Comparison of ENCODE assay signal across 29 mouse cellular contexts in the genomic region with DNA sequence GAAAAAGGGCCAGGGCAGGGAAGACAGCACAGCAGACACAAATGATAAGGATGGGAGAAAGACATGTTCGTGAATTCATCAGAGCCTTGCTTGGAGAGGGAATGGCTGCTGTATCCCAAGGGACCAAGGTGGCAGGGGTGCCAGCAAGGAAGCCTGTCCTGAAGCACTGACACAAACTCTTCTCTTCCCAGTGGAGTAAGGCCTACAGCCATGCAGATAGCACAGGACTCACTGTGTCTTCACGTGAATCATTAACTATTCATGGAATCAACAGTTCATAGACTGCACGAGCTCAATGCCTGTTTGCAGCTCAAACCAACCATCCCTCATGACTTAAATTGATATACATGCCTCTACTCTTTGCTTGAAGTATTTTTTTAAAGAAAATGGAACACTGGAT.
DNase-seq lines count a peak whose midpoint lies in the region; ATAC-seq and TF ChIP-seq lines count a peak whose summit lies in the region.
"Had no signal": no experiment of that assay in that cellular context is flagged by ENCODE, and none has a peak within 500 bp of the region (broad histone marks: within the 10 kb centered on the region; RNA-seq: fewer than 3 reads in every experiment).

No protein-coding gene starts in this region.

- H3K4me2 ChIP-seq in kidney, embryonic 16.5 days (replicated peaks; ENCODE audit: low read depth, low read length): no peak overlapping the region
- no peak overlapping the region for H3K4me2 ChIP-seq in liver, embryonic 16.5 days (ENCODE audit: low read depth, low read length)
- no peak overlapping the region for H3K4me2 ChIP-seq in liver, embryonic 11.5 days
- H3K4me2 ChIP-seq in forebrain, embryonic 15.5 days (replicated peaks): no peak overlapping the region
- H3K4me2 ChIP-seq: embryonic facial prominence, embryonic 13.5 days; forebrain, embryonic 12.5 days; heart, embryonic 12.5 days; heart, embryonic 15.5 days; hindbrain, embryonic 14.5 days had no signal

- H3K27me3 ChIP-seq in heart, embryonic 10.5 days (ENCODE audit: insufficient read depth, poor library complexity, severe bottlenecking): 0 out of 2 replicates have a peak, but pooled peaks cover 3% of the 10 kb centered on the region
- no peaks in the 10 kb centered on the region for H3K27me3 ChIP-seq in kidney, embryonic 16.5 days (ENCODE audit: insufficient read depth, low read length)
- no peaks in the 10 kb centered on the region for H3K27me3 ChIP-seq in liver, embryonic 16.5 days (ENCODE audit: control insufficient read depth, insufficient read depth, low read depth, low read length)
- H3K27me3 ChIP-seq in liver, embryonic 11.5 days (replicated peaks; ENCODE audit: control insufficient read depth, insufficient read depth, low read length): no peaks in the 10 kb centered on the region
- H3K27me3 ChIP-seq in forebrain, embryonic 15.5 days: no peaks in the 10 kb centered on the region
- H3K27me3 ChIP-seq: embryonic facial prominence, embryonic 13.5 days; forebrain, embryonic 12.5 days; heart, embryonic 12.5 days; heart, embryonic 15.5 days had no signal

- H3K27ac ChIP-seq in heart, embryonic 10.5 days: 0 out of 2 replicates have a peak overlapping the region, but pooled peaks have one; percentile 1
- no peak overlapping the region for H3K27ac ChIP-seq in kidney, embryonic 16.5 days (ENCODE audit: low read length)
- no peak overlapping the region for H3K27ac ChIP-seq in liver, embryonic 16.5 days (ENCODE audit: low read length)
- H3K27ac ChIP-seq in liver, embryonic 11.5 days (ENCODE audit: low read depth, low read length): no peak overlapping the region
- 0 out of 2 replicates have a peak overlapping the region, but pooled peaks have one; percentile 7 for H3K27ac ChIP-seq in cortical plate, adult 2 months (ENCODE audit: insufficient read depth, low read length)
- H3K27ac ChIP-seq in forebrain, embryonic 15.5 days (replicated peaks): no peak overlapping the region
- H3K27ac ChIP-seq: embryonic facial prominence, embryonic 10.5 days; embryonic facial prominence, embryonic 13.5 days; forebrain, embryonic 12.5 days; heart, adult 2 months; heart, embryonic 15.5 days; hindbrain, embryonic 14.5 days; hindbrain, postnatal 0 days had no signal

- no peak for DNase-seq in heart, embryonic 10.5 days (ENCODE audit: low spot score)
- DNase-seq in heart, postnatal 10 days: no peak
- DNase-seq in kidney, postnatal 10 days: no peak
- no peak for DNase-seq in liver, embryonic 11.5 days (ENCODE audit: low spot score)
- DNase-seq: adrenal gland, adult 2 months; adrenal gland, postnatal 14 days; cerebellum, adult 11 months; cerebellum, adult 2 months; cerebellum, adult 9-11 months; cerebellum, postnatal 25 days; embryo, embryonic 11 days; gastrocnemius, postnatal 25 days; heart, adult 2 months; heart, postnatal 14 days; heart, postnatal 4 days had no signal

- peaks cover 31% of the 10 kb centered on the region for H3K4me1 ChIP-seq in heart, embryonic 10.5 days
- no peaks in the 10 kb centered on the region for H3K4me1 ChIP-seq in kidney, embryonic 16.5 days (ENCODE audit: insufficient read depth, low read length)
- H3K4me1 ChIP-seq in liver, embryonic 16.5 days (ENCODE audit: control insufficient read depth, low read depth, low read length): no peaks in the 10 kb centered on the region
- no peaks in the 10 kb centered on the region; the same call in none of the 2 replicates for H3K4me1 ChIP-seq in liver, embryonic 11.5 days (replicated peaks; ENCODE audit: control insufficient read depth, insufficient read depth, low read length)
- H3K4me1 ChIP-seq in cortical plate, adult 2 months (ENCODE audit: control insufficient read depth, insufficient read depth, low read length): peaks cover 9% of the 10 kb centered on the region
- H3K4me1 ChIP-seq in forebrain, embryonic 15.5 days: no peaks in the 10 kb centered on the region
- H3K4me1 ChIP-seq: embryonic facial prominence, embryonic 13.5 days had no signal

- TF ChIP-seq CTCF in cortical plate, adult 2 months (IDR thresholded peaks at IDR 0.05; ENCODE audit: extremely low read depth, insufficient read depth, low read length): no peak

- WGBS in heart, embryonic 10.5 days: 72% methylated on average over 3 of the region's 3 CpGs
- 69% methylated on average over 3 of the region's 3 CpGs for WGBS in kidney, embryonic 16.5 days
- WGBS in liver, embryonic 16.5 days (ENCODE audit: insufficient replicate concordance): 58% methylated on average over 3 of the region's 3 CpGs
- 66% methylated on average over 3 of the region's 3 CpGs for WGBS in liver, embryonic 11.5 days
- WGBS in forebrain, embryonic 15.5 days: 81% methylated on average over 3 of the region's 3 CpGs

- H3K9ac ChIP-seq in kidney, embryonic 16.5 days (replicated peaks; ENCODE audit: low read length): no peak overlapping the region
- H3K9ac ChIP-seq in liver, embryonic 16.5 days (ENCODE audit: low read depth, low read length): no peak overlapping the region
- no peak overlapping the region for H3K9ac ChIP-seq in liver, embryonic 11.5 days (ENCODE audit: low read depth, low read length)
- H3K9ac ChIP-seq in forebrain, embryonic 15.5 days (replicated peaks): no peak overlapping the region
- H3K9ac ChIP-seq: embryonic facial prominence, embryonic 13.5 days; forebrain, embryonic 12.5 days; heart, embryonic 12.5 days; heart, embryonic 15.5 days; hindbrain, embryonic 14.5 days had no signal

- intact Hi-C loops in heart, postnatal 10 days (cut with DNase I): no loop called here

- no peaks in the 10 kb centered on the region for H3K9me3 ChIP-seq in heart, embryonic 10.5 days
- H3K9me3 ChIP-seq in kidney, embryonic 16.5 days (ENCODE audit: low read length): no peaks in the 10 kb centered on the region
- no peaks in the 10 kb centered on the region for H3K9me3 ChIP-seq in liver, embryonic 16.5 days (replicated peaks; ENCODE audit: control insufficient read depth, low read length)
- H3K9me3 ChIP-seq in liver, embryonic 11.5 days (ENCODE audit: control insufficient read depth, low read length): no peaks in the 10 kb centered on the region
- H3K9me3 ChIP-seq in forebrain, embryonic 15.5 days: no peaks in the 10 kb centered on the region
- H3K9me3 ChIP-seq: embryonic facial prominence, embryonic 10.5 days; embryonic facial prominence, embryonic 13.5 days; forebrain, embryonic 12.5 days; heart, embryonic 12.5 days; heart, embryonic 15.5 days had no signal

- no peak for TF ChIP-seq POLR2A in cortical plate, adult 2 months (IDR thresholded peaks at IDR 0.05; ENCODE audit: extremely low read depth, insufficient read depth, low read length)

- ATAC-seq in kidney, embryonic 16.5 days (ENCODE audit: low FRiP score, low TSS enrichment): 0 out of 2 replicates have a peak, but pooled peaks have one; percentile 59
- ATAC-seq in liver, embryonic 16.5 days (ENCODE audit: low read depth): 0 out of 2 replicates have a peak, but pooled peaks have one; percentile 24
- ATAC-seq in liver, embryonic 11.5 days (replicated peaks; ENCODE audit: low FRiP score): no peak
- no peak for ATAC-seq in forebrain, embryonic 15.5 days (replicated peaks)
- ATAC-seq: CD4-positive, CD25-positive, alpha-beta regulatory T cell, adult 4 months; forebrain, embryonic 16.5 days; hindbrain, postnatal 0 days had no signal

- H3K36me3 ChIP-seq in heart, embryonic 10.5 days: no peaks in the 10 kb centered on the region
- H3K36me3 ChIP-seq in kidney, embryonic 16.5 days (ENCODE audit: insufficient read depth, low read length): no peaks in the 10 kb centered on the region
- no peaks in the 10 kb centered on the region for H3K36me3 ChIP-seq in liver, embryonic 16.5 days (ENCODE audit: control insufficient read depth, insufficient read depth)
- H3K36me3 ChIP-seq in liver, embryonic 11.5 days (ENCODE audit: control insufficient read depth, insufficient read depth, low read length): no peaks in the 10 kb centered on the region
- H3K36me3 ChIP-seq in forebrain, embryonic 15.5 days: no peaks in the 10 kb centered on the region
- H3K36me3 ChIP-seq: embryonic facial prominence, embryonic 10.5 days; embryonic facial prominence, embryonic 13.5 days; forebrain, embryonic 12.5 days; heart, embryonic 12.5 days; heart, embryonic 15.5 days had no signal

- no peak overlapping the region for H3K4me3 ChIP-seq in heart, embryonic 10.5 days
- H3K4me3 ChIP-seq in kidney, embryonic 16.5 days (ENCODE audit: low read length): no peak overlapping the region
- H3K4me3 ChIP-seq in liver, embryonic 16.5 days (ENCODE audit: low read depth, low read length): no peak overlapping the region
- no peak overlapping the region for H3K4me3 ChIP-seq in liver, embryonic 11.5 days (ENCODE audit: low read depth, low read length)
- no peak overlapping the region for H3K4me3 ChIP-seq in cortical plate, adult 2 months (ENCODE audit: insufficient read depth, low read length)
- no peak overlapping the region for H3K4me3 ChIP-seq in forebrain, embryonic 15.5 days
- H3K4me3 ChIP-seq: embryonic facial prominence, embryonic 10.5 days; embryonic facial prominence, embryonic 13.5 days; erythroblast, embryonic 14.5 days; forebrain, embryonic 12.5 days; heart, adult 2 months; heart, embryonic 12.5 days; heart, embryonic 15.5 days had no signal

Comparison
In these comparisons a context has a peak if more than half of its experiments do, and no peak if none do; other contexts are left out.
1. ATAC-seq: peak in kidney, embryonic 16.5 days (single experiment) and liver, embryonic 16.5 days (single experiment); none in liver, embryonic 11.5 days (single experiment) and forebrain, embryonic 15.5 days (single experiment).
2. H3K27ac ChIP-seq: peak in heart, embryonic 10.5 days (single experiment) and cortical plate, adult 2 months (single experiment); none in kidney, embryonic 16.5 days (single experiment), liver, embryonic 16.5 days (single experiment), liver, embryonic 11.5 days (single experiment) and forebrain, embryonic 15.5 days (single experiment).